Mouse (Mus musculus) gonadal fat pad, adult 2 months (tissue): ENCODE measurements around the gene Mrpl57. TPM values are rescaled to one million over a fixed set of nuclear protein-coding genes. Genes with fewer than 3 reads are reported as not detected.

Experiments used
- DNase-seq: peaks from one replicate; pipeline ENCODE4 v3.0.0-alpha.2; 2012; ENCODE audit warnings: low read depth
- polyA plus RNA-seq: library from polyadenylated mRNA; depleted of rRNA; stranded (reverse); fragments of >200 nt; gene quantifications from 2 replicates; pipeline ENCODE4 v1.2.3, GENCODE M21; 2012; rRNA removed

Gene Mrpl57
- polyA plus RNA-seq, 1 experiment: 89.7 TPM

DNA sequence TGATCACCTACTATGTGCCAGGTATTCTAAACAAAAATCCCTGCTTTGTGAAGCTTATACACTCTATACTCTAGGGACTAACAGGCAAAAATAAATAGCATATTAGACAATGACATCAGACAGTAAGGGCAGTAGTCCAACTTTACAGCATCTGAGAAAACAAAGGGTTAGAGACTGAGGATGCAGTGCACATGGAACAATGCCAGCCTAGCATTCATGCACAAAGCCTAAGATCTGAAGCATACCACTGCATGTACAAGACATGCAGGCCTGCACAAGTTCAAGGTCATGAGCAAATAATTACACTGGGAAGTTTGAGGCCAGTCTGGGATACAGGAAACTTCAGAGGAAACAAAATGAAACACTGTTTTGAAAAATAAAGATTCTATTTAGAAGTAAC, 33.5 kb downstream of the Mrpl57 start:
- no peak for DNase-seq

DNA sequence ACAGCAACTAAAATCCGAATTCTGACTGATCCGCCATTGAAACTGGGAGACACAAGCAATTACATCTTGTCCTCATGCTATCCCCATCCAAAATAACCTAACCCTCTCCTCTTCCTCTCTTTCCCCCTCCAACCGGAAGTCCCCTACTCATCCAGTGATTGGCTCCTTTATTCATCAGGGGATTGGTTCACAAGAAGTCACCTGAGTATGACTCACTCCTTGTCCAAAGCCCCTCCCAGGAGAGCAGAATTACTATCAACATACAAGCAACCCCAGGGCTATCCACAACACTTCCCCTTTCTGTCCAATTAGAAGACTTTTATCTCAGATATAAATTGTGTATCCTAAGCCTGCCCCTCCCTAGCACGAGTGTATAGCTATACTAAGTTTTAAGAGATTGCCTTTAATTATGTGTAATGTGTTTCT, 36.0 kb downstream of the Mrpl57 start:
- no peak for DNase-seq

DNA sequence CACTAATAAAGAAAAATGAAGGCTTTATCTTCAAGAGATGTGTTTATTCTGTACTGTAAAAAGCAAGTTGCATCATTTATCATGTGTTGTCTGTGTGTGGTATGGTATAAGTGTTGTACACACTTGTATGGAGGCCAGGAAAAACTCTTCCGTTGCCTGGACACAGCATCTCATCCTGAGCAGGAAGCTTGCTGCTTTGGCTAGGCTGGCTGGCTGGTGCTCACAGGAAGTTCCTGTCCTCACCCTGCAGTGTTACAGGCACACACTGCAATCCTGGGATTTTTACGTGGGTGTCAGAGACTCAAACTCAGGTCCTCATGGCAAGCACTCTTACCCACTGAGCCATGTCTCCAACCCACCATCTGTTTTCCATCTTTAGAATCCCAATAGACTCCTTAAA, 37.1 kb downstream of the Mrpl57 start:
- DNase-seq: no peak

DNA sequence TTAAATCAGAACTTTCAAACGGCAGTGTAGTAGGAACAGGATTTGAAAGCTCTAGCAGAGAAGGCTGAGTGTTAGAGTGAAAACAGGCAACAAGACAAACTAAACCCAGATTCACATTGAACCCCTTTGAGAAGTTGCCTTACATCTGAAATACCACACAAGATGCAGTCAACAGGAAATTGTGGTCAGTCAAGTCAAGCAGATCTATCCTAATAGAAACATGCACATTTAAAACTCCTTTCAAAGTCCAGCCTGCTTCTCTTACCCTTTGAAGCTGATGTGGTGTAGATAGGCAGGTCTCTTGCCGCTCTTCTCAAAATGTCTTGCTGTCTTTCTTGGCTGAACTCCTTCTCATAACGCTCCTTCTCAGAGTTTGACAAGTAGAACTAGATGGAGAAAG, 39.2 kb downstream of the Mrpl57 start:
- DNase-seq: no peak

DNA sequence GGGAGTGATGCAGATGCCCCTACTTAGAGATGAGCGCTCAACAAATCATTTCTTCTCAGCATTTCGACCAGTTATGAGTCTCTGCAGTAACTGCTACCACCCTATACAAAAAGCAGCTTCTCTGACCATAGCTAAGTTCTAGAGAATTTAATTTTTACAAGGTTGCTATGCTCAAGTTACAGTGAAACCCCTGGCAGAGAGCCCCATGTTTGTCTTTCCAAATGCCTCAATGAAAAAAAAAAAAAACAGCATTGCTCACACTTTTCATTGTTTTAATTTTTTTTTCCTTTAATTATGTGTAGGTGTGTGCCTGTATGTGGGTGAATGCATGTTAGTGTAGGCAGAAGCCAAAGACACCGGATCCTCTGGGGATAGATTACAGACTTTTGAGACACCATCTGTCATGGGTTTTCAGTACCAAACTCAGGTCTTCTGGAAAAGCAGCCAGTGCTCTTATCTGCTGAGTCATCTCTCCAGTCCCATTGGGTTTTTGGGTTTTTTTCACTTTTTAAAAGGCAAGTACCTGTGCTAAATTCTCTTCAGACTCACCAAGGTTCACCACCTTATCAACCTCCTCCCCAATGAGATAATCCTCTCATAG, 40.7 kb downstream of the Mrpl57 start:
- no peak for DNase-seq

DNA sequence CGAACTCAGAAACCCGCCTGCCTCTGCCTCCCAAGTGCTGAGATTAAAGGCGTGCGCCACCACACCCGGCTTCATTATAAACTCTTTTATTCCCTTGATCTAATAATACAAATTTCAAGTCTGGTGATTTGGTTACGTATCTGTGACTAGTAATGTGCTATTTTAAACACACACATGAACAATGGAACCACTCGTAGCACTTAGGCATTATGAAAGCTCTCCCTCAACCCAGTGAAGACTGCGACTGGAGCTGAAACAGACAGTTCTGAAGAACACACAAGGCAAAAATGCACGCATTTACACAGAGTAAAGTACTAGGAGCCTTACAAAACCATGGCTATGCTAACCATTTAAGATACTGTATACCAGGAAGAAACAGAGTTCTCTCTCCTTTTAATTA, 51.9 kb downstream of the Mrpl57 start:
- no peak for DNase-seq

Other genes with a start within 250 kb of the Mrpl57 start
- gene Xpo4, start 160.8 kb upstream of the Mrpl57 start, polyA plus RNA-seq: 3.9 and 4.0 TPM in 2 replicates
- not detected in 2 replicates for gene Gm49361, start 80.1 kb upstream of the Mrpl57 start, polyA plus RNA-seq
- gene Lats2, start 67.8 kb upstream of the Mrpl57 start, polyA plus RNA-seq: 22.0 and 26.1 TPM in 2 replicates
- 4.8 and 6.8 TPM in 2 replicates for gene Sap18, start 28.1 kb upstream of the Mrpl57 start, polyA plus RNA-seq
- 0.69 and 0.80 TPM in 2 replicates for gene Ska3, start within 50 bp of the Mrpl57 start, polyA plus RNA-seq
- gene Zdhhc20, start 64.0 kb downstream of the Mrpl57 start, polyA plus RNA-seq: 10.9 and 14.7 TPM in 2 replicates
- gene Micu2, start 173.0 kb downstream of the Mrpl57 start, polyA plus RNA-seq: 13.8 and 20.9 TPM in 2 replicates
- gene Fgf9, start 244.3 kb downstream of the Mrpl57 start, polyA plus RNA-seq: 1.1 TPM in 2 replicates